Mouse (Mus musculus) embryonic facial prominence, embryonic 11.5 days (tissue): ENCODE measurements around the gene Prdm8. TPM values are rescaled to one million over a fixed set of nuclear protein-coding genes. Genes with fewer than 3 reads are reported as not detected.

ENCODE experiments used
- ATAC-seq: fragments of 200-750 bp; cut with Nextera tagmentation; replicated peaks from 2 replicates; pipeline ENCODE4 v1.8.0; 2017; ENCODE audit warnings: low read depth; ENCODE audit not compliant: insufficient number of reproducible peaks, low FRiP score, low TSS enrichment
- DNase-seq: peaks from one replicate; pipeline ENCODE4 v3.0.0-alpha.2; 2015; ENCODE audit warnings: low spot score
- H3K27ac ChIP-seq: fragments of 300-500 bp; sonication (generic); replicated peaks from 2 replicates; pipeline ENCODE4 v1.5.1; 2014; ENCODE audit warnings: mild to moderate bottlenecking, low read depth, low read length, control low read depth
- H3K27me3 ChIP-seq: fragments of 300-500 bp; sonication (generic); 2 replicates; pipeline ENCODE4 v1.6.1; 2014; ENCODE audit warnings: mild to moderate bottlenecking, low read length, moderate library complexity, mixed read lengths; ENCODE audit not compliant: control insufficient read depth, insufficient read depth
- H3K36me3 ChIP-seq: fragments of 300-500 bp; sonication (generic); replicated peaks from 2 replicates; pipeline ENCODE4 v1.6.1; 2014; ENCODE audit warnings: low read depth, mild to moderate bottlenecking, low read length, moderate library complexity, mixed read lengths; ENCODE audit not compliant: control insufficient read depth, insufficient read depth
- H3K4me1 ChIP-seq: fragments of 300-500 bp; sonication (generic); 2 replicates; pipeline ENCODE4 v1.6.1; 2014; ENCODE audit warnings: low read length, mixed read lengths; ENCODE audit not compliant: control insufficient read depth, insufficient read depth
- H3K4me2 ChIP-seq: fragments of 300-500 bp; sonication (generic); 2 replicates; pipeline ENCODE4 v1.6.1; 2014; ENCODE audit warnings: low read depth, mild to moderate bottlenecking, control low read depth, low read length, moderate library complexity
- H3K4me3 ChIP-seq: fragments of 300-500 bp; sonication (generic); 2 replicates; pipeline ENCODE4 v1.5.1; 2014; ENCODE audit warnings: low read depth, low read length, control low read depth
- H3K9ac ChIP-seq: fragments of 300-500 bp; sonication (generic); replicated peaks from 2 replicates; pipeline ENCODE4 v1.6.1; 2014; ENCODE audit warnings: mild to moderate bottlenecking, control low read depth, low read length
- H3K9me3 ChIP-seq: fragments of 300-500 bp; sonication (generic); replicated peaks from 2 replicates; pipeline ENCODE4 v1.6.1; 2016; ENCODE audit warnings: mild to moderate bottlenecking, low read length, inconsistent platforms, mixed read lengths; ENCODE audit not compliant: control insufficient read depth
- WGBS: fragments of 180-500 bp; shearing (Covaris S2); extraction: QIAGEN DNeasy Blood & Tissue Kit; methylation state at CpG from one replicate; pipeline ENCODE4 v1.1.7; 2014; 5-methylcytosine and 5-hydroxymethylcytosine counted together
- polyA plus RNA-seq: library from polyadenylated mRNA; unstranded; fragments of >200 nt; fragmentation: Nextera tagmentation; extraction: Ambion mirVana; gene quantifications from 2 replicates; pipeline ENCODE4 v1.2.1, GENCODE M21; 2014

Prdm8 gene
- polyA plus RNA-seq, 1 experiment from 2014 or later: 0.22 TPM

- Histone ChIP-seq H3K27ac (no peak overlapping the region), H3K4me2 (no peak overlapping the region), H3K9me3 (no peaks in the 10 kb centered on the region), H3K4me1 (peaks cover 2% of the 10 kb centered on the region), H3K9ac (no peak overlapping the region), H3K36me3 (no peaks in the 10 kb centered on the region), H3K27me3 (peaks cover 61% of the 10 kb centered on the region), H3K4me3 (no peak overlapping the region)
- peak; percentile 45 for DNase-seq
- no peak for ATAC-seq
- under 1% methylated on average over 30 of the region's 30 CpGs for WGBS
Observed at GRCm38 (mm10) chr5:98169376-98170351, 2.7 kb downstream of the Prdm8 start.

- 3% methylated on average over 9 of the region's 9 CpGs for WGBS
- Histone ChIP-seq H3K9ac (no peak overlapping the region), H3K4me1 (peaks cover 2% of the 10 kb centered on the region), H3K27ac (no peak overlapping the region), H3K4me3 (no peak overlapping the region), H3K4me2 (no peak overlapping the region), H3K9me3 (no peaks in the 10 kb centered on the region), H3K36me3 (no peaks in the 10 kb centered on the region), H3K27me3 (peaks cover 54% of the 10 kb centered on the region)
- DNase-seq: no peak
- ATAC-seq: no peak
Observed at GRCm38 (mm10) chr5:98171651-98172230, 4.7 kb downstream of the Prdm8 start.

GRCm38 (mm10) chr5:98172502-98173181, 5.6 kb downstream of the Prdm8 start:
- H3K9me3 ChIP-seq: no peaks in the 10 kb centered on the region
- ATAC-seq (no peak), DNase-seq (no peak)
- WGBS: 2% methylated on average over 15 of the region's 15 CpGs
- H3K36me3 ChIP-seq: no peaks in the 10 kb centered on the region
- no peak overlapping the region for H3K27ac ChIP-seq
- no peak overlapping the region for H3K4me3 ChIP-seq
- peaks cover 2% of the 10 kb centered on the region for H3K4me1 ChIP-seq
- H3K9ac ChIP-seq: no peak overlapping the region
- peaks cover 50% of the 10 kb centered on the region for H3K27me3 ChIP-seq
- H3K4me2 ChIP-seq: no peak overlapping the region

GRCm38 (mm10) chr5:98173694-98174093, 6.7 kb downstream of the Prdm8 start:
- DNase-seq: no peak
- Histone ChIP-seq H3K4me2 (no peak overlapping the region), H3K9ac (no peak overlapping the region), H3K4me1 (peaks cover under 1% of the 10 kb centered on the region; the same call in 1 of the 2 replicates), H3K27ac (no peak overlapping the region), H3K27me3 (peaks cover 52% of the 10 kb centered on the region), H3K4me3 (no peak overlapping the region), H3K9me3 (no peaks in the 10 kb centered on the region), H3K36me3 (no peaks in the 10 kb centered on the region)
- ATAC-seq: no peak

- no peak overlapping the region for H3K4me2 ChIP-seq
- ATAC-seq (no peak), DNase-seq (peak; percentile 19)
- 2% methylated on average over 12 of the region's 12 CpGs for WGBS
- H3K27ac ChIP-seq: no peak overlapping the region
- no peaks in the 10 kb centered on the region for H3K9me3 ChIP-seq
- no peak overlapping the region for H3K4me3 ChIP-seq
- peaks cover 54% of the 10 kb centered on the region for H3K27me3 ChIP-seq
- no peaks in the 10 kb centered on the region for H3K36me3 ChIP-seq
- no peaks in the 10 kb centered on the region; the same call in 1 of the 2 replicates for H3K4me1 ChIP-seq
- H3K9ac ChIP-seq: no peak overlapping the region
Observed at GRCm38 (mm10) chr5:98179606-98180005, 12.6 kb downstream of the Prdm8 start.

GRCm38 (mm10) chr5:98180461-98180887, 13.5 kb downstream of the Prdm8 start:
- Histone ChIP-seq H3K4me3 (no peak overlapping the region), H3K27ac (no peak overlapping the region), H3K36me3 (no peaks in the 10 kb centered on the region), H3K4me2 (peak overlapping the region; percentile 23; the same call in 1 of the 2 replicates), H3K27me3 (peaks cover 58% of the 10 kb centered on the region), H3K9me3 (no peaks in the 10 kb centered on the region), H3K4me1 (peaks cover 4% of the 10 kb centered on the region; the same call in 1 of the 2 replicates), H3K9ac (no peak overlapping the region)
- DNase-seq (peak; percentile 34), ATAC-seq (no peak)
- under 1% methylated on average over 19 of the region's 19 CpGs for WGBS

- H3K9me3 ChIP-seq: no peaks in the 10 kb centered on the region
- H3K27ac ChIP-seq: no peak overlapping the region
- H3K9ac ChIP-seq: no peak overlapping the region
- DNase-seq (peak; percentile 46), ATAC-seq (no peak)
- H3K4me1 ChIP-seq: peaks cover 5% of the 10 kb centered on the region; the same call in 1 of the 2 replicates
- no peaks in the 10 kb centered on the region for H3K36me3 ChIP-seq
- no peak overlapping the region for H3K4me3 ChIP-seq
- peaks cover 63% of the 10 kb centered on the region for H3K27me3 ChIP-seq
- WGBS: under 1% methylated on average over 27 of the region's 27 CpGs
- H3K4me2 ChIP-seq: no peak overlapping the region; the same call in 1 of the 2 replicates
Observed at GRCm38 (mm10) chr5:98180888-98181635, 14.1 kb downstream of the Prdm8 start.
